Mouse (Mus musculus): ENCODE measurements around the gene Trdn. TPM values are rescaled to one million over a fixed set of nuclear protein-coding genes. Genes with fewer than 3 reads are reported as not detected.

Gene Trdn
- polyA plus RNA-seq, 1 experiment, result 10.8 TPM

Other genes starting within 250 kb of the Trdn start
- 0.36 TPM for gene Nkain2, start 190.1 kb upstream of the Trdn start, polyA plus RNA-seq (2012; fragmentation: generic; extraction: Trizol)